Mouse (Mus musculus) hindbrain, embryonic 15.5 days (tissue): ENCODE data around the gene Cyp4f40. TPM values are rescaled to one million over a fixed set of nuclear protein-coding genes. Genes with fewer than 3 reads are reported as not detected.
A peak's percentile ranks its signal among the peaks of the same experiment; 100 is the strongest.
"Not testable (repeated sequence)": the region's sequence is repeated elsewhere in the genome, so short reads cannot be mapped to it uniquely, and the experiment has no call there.

Experiments
- ATAC-seq: fragments of 200-750 bp; cut with Nextera tagmentation; 2 replicates; pipeline ENCODE4 v1.8.0; 2017; ENCODE audit warnings: low read depth, moderate number of reproducible peaks, moderate TSS enrichment; ENCODE audit not compliant: low FRiP score
- H3K27ac ChIP-seq: fragments of 300-500 bp; sonication (generic); replicated peaks from 2 replicates; pipeline ENCODE4 v1.5.1; 2015; ENCODE audit warnings: mild to moderate bottlenecking, inconsistent platforms
- H3K27me3 ChIP-seq: fragments of 300-500 bp; sonication (generic); 2 replicates; pipeline ENCODE4 v1.6.1; 2015; ENCODE audit warnings: control low read depth, inconsistent platforms
- H3K36me3 ChIP-seq: fragments of 300-500 bp; sonication (generic); 2 replicates; pipeline ENCODE4 v1.6.1; 2015; ENCODE audit warnings: control low read depth, inconsistent platforms
- H3K4me1 ChIP-seq: fragments of 300-500 bp; sonication (generic); replicated peaks from 2 replicates; pipeline ENCODE4 v1.6.1; 2015; ENCODE audit warnings: control low read depth, inconsistent platforms
- H3K4me2 ChIP-seq: fragments of 300-500 bp; sonication (generic); 2 replicates; pipeline ENCODE4 v1.6.1; 2015; ENCODE audit warnings: moderate library complexity, mild to moderate bottlenecking, inconsistent platforms
- H3K4me3 ChIP-seq: fragments of 300-500 bp; sonication (generic); 2 replicates; pipeline ENCODE4 v1.5.1; 2015; ENCODE audit warnings: mild to moderate bottlenecking, inconsistent platforms
- H3K9ac ChIP-seq: fragments of 300-500 bp; sonication (generic); 2 replicates; pipeline ENCODE4 v1.6.1; 2015; ENCODE audit warnings: inconsistent platforms
- H3K9me3 ChIP-seq: fragments of 300-500 bp; sonication (generic); 2 replicates; pipeline ENCODE4 v1.6.1; 2016; ENCODE audit warnings: control low read depth, inconsistent platforms
- WGBS: fragments of 180-500 bp; shearing (Covaris S2); methylation state at CpG from one replicate; pipeline ENCODE4 v1.1.7; 2015; 5-methylcytosine and 5-hydroxymethylcytosine counted together
- polyA plus RNA-seq: library from polyadenylated mRNA; unstranded; fragments of >200 nt; fragmentation: Nextera tagmentation; extraction: Ambion mirVana; gene quantifications from 2 replicates; pipeline ENCODE4 v1.2.1, GENCODE M21; 2015

The Cyp4f40 gene
- polyA plus RNA-seq, 1 experiment from 2014 or later, result 0.16 TPM

GRCm38 (mm10) chr17:32722771-32723170 is 64.1 kb downstream of the Cyp4f40 start:
- H3K9me3 ChIP-seq, result no peaks in the 10 kb centered on the region; the same call in 1 of the 2 replicates
- H3K4me1 ChIP-seq, result no peaks in the 10 kb centered on the region
- no peak overlapping the region for H3K27ac ChIP-seq
- WGBS, result 84% methylated on average over 7 of the region's 7 CpGs
- no peak overlapping the region for H3K4me3 ChIP-seq
- H3K36me3 ChIP-seq, result no peaks in the 10 kb centered on the region
- H3K4me2 ChIP-seq, result no peak overlapping the region
- H3K27me3 ChIP-seq, result no peaks in the 10 kb centered on the region
- no peak for ATAC-seq
- no peak overlapping the region for H3K9ac ChIP-seq

- not testable (repeated sequence) for H3K27ac ChIP-seq, H3K27me3 ChIP-seq, H3K36me3 ChIP-seq, H3K4me2 ChIP-seq, H3K4me1 ChIP-seq, H3K4me3 ChIP-seq, H3K9me3 ChIP-seq, H3K9ac ChIP-seq
- ATAC-seq, result 0 out of 2 replicates have a peak, but pooled peaks have one; percentile 61
Measured at GRCm38 (mm10) chr17:32726360-32726759, 67.7 kb downstream of the Cyp4f40 start.

Other genes starting within 250 kb of the Cyp4f40 start
- gene Pglyrp2, start 234.7 kb upstream of the Cyp4f40 start, polyA plus RNA-seq, result not detected in 2 replicates
- 0.92 and 1.3 TPM in 2 replicates for gene Cyp4f39, start 206.2 kb upstream of the Cyp4f40 start, polyA plus RNA-seq
- gene Cyp4f17, start 152.8 kb upstream of the Cyp4f40 start, polyA plus RNA-seq, result 10.9 and 12.3 TPM in 2 replicates
- 17.3 and 18.7 TPM in 2 replicates for gene Cyp4f16, start 122.3 kb upstream of the Cyp4f40 start, polyA plus RNA-seq
- 0.43 and 0.67 TPM in 2 replicates for gene Cyp4f37, start 37.6 kb upstream of the Cyp4f40 start, polyA plus RNA-seq
- 2.4 and 3.5 TPM in 2 replicates for gene Cyp4f15, start 26.7 kb downstream of the Cyp4f40 start, polyA plus RNA-seq
- gene Zfp871, start 129.4 kb downstream of the Cyp4f40 start, polyA plus RNA-seq, result 35.7 and 36.2 TPM in 2 replicates
- gene Zfp811, start 151.0 kb downstream of the Cyp4f40 start, polyA plus RNA-seq, result 47.0 and 50.7 TPM in 2 replicates
- gene Zfp799, start 171.4 kb downstream of the Cyp4f40 start, polyA plus RNA-seq, result 17.9 and 18.4 TPM in 2 replicates
- 7.3 and 7.9 TPM in 2 replicates for gene Zfp870, start 232.7 kb downstream of the Cyp4f40 start, polyA plus RNA-seq